Mouse (Mus musculus): Measurements from ENCODE around the gene Rcan1. TPM values are rescaled to one million over a fixed set of nuclear protein-coding genes. Genes with fewer than 3 reads are reported as not detected.

Gene Rcan1
- polyA plus RNA-seq, 1 experiment = 64.6 TPM

DNA sequence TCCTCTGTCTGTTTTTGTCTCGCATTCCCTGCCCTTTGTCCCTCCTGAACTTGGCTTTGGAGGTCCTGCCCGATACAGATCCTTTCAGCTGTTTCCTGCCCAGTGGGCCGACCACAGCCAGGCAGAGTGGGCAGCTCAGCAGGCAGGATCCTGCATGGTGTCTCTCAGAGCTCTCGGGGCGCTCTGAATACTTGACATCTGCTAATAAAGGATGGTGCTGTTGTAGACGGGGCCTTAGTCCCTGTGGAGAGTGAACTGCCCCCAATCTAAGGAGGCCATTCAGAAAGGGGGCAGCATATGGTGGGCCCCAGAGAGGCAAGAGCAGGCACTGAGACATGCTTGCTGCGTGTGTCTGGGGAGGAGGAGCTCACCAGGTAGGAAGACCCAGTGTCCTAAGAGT is 57.8 kb downstream of the Rcan1 start:
- DNase-seq (ENCODE audit: low read depth) = no peak
- no peak for TF ChIP-seq POLR2A (IDR thresholded peaks at IDR 0.05; ENCODE audit: borderline replicate concordance, extremely low read depth, insufficient read depth, insufficient read length, poor library complexity, severe bottlenecking)

DNA sequence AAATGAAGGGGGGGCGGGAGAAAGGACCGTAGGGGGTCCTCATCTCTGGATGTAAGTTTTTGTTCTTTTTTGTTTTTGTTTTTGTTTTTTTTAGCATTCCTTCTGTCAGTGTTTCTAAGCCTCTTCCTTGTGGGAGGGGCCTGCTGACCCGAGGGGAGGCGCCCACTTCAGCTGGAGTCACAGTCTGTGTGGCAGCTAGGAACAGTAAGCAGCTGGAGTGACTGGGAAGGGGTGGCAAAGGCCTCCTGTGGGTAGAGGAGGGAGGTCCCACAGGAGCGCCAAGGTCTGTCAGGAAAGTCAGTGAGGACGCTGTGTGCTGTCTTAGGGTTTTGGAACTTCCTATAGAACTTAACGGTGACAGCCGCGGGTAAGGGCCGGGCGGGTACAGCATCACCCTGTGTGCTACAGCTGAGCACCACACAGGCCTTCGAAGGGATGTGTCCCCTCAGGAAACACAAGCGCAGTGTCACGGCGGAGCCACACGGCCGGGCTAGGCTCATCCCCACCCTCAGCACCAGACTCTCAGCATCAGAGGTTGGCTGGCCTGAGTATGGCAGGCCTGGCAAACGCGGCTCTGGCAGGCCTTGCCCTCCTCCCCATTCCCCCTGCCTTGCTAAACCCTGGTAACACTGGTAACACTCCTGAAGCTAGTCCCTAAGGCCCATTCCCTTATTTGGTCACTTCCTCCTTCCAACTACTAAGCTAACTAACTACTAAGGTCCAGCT is 58.5 kb downstream of the Rcan1 start:
- DNase-seq (ENCODE audit: low read depth) = no peak
- TF ChIP-seq POLR2A (IDR thresholded peaks at IDR 0.05; ENCODE audit: borderline replicate concordance, extremely low read depth, insufficient read depth, insufficient read length, poor library complexity, severe bottlenecking) (no peak), CTCF (IDR thresholded peaks at IDR 0.05; ENCODE audit: borderline replicate concordance, extremely low read depth, insufficient read depth, insufficient read length) (no peak)

DNA sequence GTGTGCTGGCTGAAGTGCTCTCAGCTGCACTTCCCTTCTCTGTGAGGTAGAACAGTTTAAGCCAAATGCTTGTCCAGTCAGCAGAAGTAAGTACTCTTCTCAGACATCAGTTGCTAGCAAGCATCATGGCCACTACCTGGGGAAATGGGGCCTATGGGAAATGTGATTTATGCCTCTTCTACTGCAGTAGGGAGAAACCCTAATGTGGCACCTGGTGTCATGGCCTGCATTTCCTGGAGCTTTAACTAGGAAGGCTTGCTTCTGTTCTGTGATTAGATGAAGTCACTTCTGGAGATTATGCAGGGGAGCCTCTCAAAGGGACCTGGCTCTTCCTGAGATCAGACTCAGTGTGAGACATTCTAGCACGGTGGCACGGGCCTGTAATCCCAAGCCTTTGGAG is 60.3 kb downstream of the Rcan1 start:
- no peak for DNase-seq (ENCODE audit: low read depth)

DNA sequence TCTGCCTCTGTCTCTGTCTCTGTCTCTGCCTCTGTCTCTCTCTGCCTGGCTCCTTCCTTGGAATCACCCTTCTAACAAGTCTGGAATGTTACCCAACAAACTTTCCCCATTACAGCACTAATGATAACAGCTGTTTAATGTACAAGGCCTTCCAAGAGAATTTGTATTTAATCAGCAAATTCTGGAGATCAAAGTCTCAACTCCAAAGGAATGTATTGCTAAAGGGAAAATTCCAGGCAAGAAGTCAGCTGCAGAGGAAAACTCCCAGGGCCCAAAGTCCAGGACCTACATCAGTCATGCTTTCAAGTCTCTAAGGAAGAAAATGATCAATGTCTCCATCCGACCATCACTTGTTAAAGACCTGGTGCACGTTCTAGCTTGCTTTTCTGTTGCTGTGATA is 62.8 kb downstream of the Rcan1 start:
- TF ChIP-seq CTCF (IDR thresholded peaks at IDR 0.05; ENCODE audit: borderline replicate concordance, extremely low read depth, insufficient read depth, insufficient read length) (no peak), POLR2A (IDR thresholded peaks at IDR 0.05; ENCODE audit: borderline replicate concordance, extremely low read depth, insufficient read depth, insufficient read length, poor library complexity, severe bottlenecking) (no peak)
- DNase-seq (ENCODE audit: low read depth) = no peak

More for the DNA sequence above, 60.3 kb downstream of the Rcan1 start:
- TF ChIP-seq CTCF (IDR thresholded peaks at IDR 0.05; ENCODE audit: borderline replicate concordance, extremely low read depth, insufficient read depth, insufficient read length) (no peak), POLR2A (IDR thresholded peaks at IDR 0.05; ENCODE audit: borderline replicate concordance, extremely low read depth, insufficient read depth, insufficient read length, poor library complexity, severe bottlenecking) (no peak)

DNA sequence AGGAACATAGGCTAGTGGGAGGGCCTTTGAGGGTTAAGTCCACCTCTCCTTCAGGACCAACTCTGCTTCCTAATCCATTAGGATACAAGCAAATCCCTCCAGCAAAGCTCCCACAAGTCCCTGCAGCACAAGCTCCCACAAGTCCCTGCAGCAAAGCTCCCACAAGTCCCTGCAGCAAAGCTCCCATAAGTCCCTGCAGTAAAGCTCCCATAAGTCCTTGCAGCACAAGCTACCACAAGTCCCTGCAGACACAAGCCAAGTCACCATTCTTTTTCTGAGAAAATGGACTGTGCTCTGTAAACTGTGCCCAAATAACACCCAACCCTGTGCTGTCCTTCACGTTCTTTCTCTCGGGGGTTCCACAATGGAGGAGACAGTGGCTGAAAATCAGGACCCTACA is 66.5 kb downstream of the Rcan1 start:
- TF ChIP-seq POLR2A (IDR thresholded peaks at IDR 0.05; ENCODE audit: borderline replicate concordance, extremely low read depth, insufficient read depth, insufficient read length, poor library complexity, severe bottlenecking) = no peak
- no peak for TF ChIP-seq CTCF (IDR thresholded peaks at IDR 0.05; ENCODE audit: borderline replicate concordance, extremely low read depth, insufficient read depth, insufficient read length)
- DNase-seq (ENCODE audit: low read depth) = no peak

DNA sequence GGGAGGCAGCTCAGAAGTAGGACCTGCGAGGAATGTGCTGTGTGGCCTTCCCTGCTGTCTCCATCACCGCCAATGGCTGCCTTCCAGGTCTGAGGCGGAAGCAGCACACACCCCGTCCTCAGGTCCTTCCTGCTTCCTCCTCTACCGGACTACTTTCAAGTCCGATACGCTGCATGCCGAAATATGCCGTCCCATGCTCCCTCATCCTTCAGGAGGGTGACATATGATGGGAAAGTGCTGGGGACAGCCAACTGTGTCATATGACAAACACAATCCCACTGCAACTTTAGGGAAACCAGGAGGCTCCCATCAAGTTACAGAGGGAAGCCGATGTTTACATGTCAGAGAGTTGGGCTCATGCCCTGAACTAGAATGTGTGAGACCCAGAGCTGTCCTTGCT is 67.6 kb downstream of the Rcan1 start:
- no peak for DNase-seq (ENCODE audit: low read depth)
- no peak for TF ChIP-seq CTCF (IDR thresholded peaks at IDR 0.05; ENCODE audit: borderline replicate concordance, extremely low read depth, insufficient read depth, insufficient read length)
- no peak for TF ChIP-seq POLR2A (IDR thresholded peaks at IDR 0.05; ENCODE audit: borderline replicate concordance, extremely low read depth, insufficient read depth, insufficient read length, poor library complexity, severe bottlenecking)

DNA sequence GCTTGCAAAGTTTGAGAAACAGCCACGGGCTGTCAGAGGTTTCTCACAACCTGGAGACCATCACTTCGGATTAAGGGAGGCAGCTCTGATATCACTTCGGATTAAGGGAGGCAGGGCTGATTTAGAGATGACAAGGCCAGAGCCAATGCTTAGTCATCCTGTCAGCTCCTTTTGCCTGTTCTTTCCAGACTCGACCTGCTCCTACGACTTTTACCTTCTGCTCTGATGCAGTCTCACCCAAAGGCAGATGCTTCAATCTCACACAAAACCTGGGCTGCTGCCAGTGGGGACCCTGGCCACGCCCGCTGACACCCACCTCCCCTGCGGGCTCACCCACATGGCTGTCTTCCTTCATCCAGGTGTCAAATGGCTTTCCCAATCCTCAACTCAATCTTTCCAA is 68.5 kb downstream of the Rcan1 start:
- DNase-seq (ENCODE audit: low read depth) = no peak
- TF ChIP-seq POLR2A (IDR thresholded peaks at IDR 0.05; ENCODE audit: borderline replicate concordance, extremely low read depth, insufficient read depth, insufficient read length, poor library complexity, severe bottlenecking) (no peak), CTCF (IDR thresholded peaks at IDR 0.05; ENCODE audit: borderline replicate concordance, extremely low read depth, insufficient read depth, insufficient read length) (no peak)

DNA sequence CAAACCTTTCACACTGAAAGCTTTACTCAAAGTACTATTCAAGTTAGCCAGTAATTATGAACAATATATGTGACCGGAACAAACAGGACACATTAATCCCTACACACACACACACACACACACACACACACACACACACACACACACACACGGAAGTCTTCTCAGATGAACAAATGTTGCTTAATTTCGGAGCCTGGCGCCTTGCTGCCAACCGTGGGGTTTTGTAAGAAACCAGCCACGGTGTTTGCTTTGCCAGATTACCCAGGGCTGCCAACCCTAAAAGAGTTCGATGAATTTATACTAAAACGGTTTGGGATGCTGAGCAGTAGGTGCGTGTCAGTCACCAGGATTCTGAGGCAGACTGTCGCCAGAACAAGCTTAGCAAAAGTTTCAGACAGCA is 69.5 kb downstream of the Rcan1 start:
- TF ChIP-seq CTCF (IDR thresholded peaks at IDR 0.05; ENCODE audit: borderline replicate concordance, extremely low read depth, insufficient read depth, insufficient read length) = no peak
- no peak for TF ChIP-seq POLR2A (IDR thresholded peaks at IDR 0.05; ENCODE audit: borderline replicate concordance, extremely low read depth, insufficient read depth, insufficient read length, poor library complexity, severe bottlenecking)

DNA sequence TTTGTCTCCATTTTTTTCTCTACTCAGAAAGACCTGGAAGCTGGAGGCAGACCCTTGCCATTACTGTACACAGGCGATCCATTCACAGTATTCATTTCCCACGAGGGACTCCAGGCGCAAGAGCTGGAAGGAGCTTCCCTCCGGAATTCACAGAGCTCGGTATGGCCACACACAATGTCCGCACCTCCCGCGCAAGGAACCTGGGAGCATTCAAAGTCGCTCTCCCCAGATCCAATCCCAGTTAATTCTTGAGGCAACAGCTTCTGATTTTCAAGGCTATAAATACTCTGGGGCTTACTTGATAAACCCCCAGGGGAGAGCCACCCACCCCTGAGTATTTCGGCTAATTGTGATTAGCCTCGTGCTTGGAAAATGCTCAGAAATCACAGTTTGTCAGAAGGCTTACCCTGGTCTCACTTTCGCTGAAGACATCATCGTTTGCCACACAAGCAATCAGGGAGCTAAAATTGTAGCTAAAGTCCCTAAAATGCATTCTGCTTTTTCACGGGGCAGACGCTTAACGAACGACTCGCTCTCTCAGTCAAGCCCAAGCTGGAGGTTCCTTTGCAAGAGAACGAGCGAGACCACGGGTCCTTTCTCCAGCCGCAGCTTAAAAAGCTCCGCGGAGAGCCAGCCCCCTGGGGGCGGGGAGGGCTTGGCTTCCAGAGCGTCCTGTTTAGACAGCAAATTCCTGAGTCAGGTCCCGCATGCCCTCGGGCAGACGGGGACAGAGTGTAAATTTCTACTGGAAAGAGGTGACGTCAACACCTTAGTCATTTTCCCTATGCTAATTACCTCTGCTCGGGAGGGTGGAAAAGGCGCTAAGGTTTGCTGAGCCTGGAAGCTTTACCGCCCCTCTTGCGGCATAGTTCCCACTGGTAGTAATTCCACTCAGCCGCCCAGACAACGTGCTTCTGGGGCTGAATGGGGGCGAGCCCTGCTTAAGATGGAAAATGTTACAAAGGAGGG is 70.9 kb downstream of the Rcan1 start:
- TF ChIP-seq CTCF (IDR thresholded peaks at IDR 0.05; ENCODE audit: borderline replicate concordance, extremely low read depth, insufficient read depth, insufficient read length) (no peak), POLR2A (IDR thresholded peaks at IDR 0.05; ENCODE audit: borderline replicate concordance, extremely low read depth, insufficient read depth, insufficient read length, poor library complexity, severe bottlenecking) (no peak)
- DNase-seq (ENCODE audit: low read depth) = peak; percentile 96

More for the DNA sequence above, 69.5 kb downstream of the Rcan1 start:
- DNase-seq (ENCODE audit: low read depth) = no peak

DNA sequence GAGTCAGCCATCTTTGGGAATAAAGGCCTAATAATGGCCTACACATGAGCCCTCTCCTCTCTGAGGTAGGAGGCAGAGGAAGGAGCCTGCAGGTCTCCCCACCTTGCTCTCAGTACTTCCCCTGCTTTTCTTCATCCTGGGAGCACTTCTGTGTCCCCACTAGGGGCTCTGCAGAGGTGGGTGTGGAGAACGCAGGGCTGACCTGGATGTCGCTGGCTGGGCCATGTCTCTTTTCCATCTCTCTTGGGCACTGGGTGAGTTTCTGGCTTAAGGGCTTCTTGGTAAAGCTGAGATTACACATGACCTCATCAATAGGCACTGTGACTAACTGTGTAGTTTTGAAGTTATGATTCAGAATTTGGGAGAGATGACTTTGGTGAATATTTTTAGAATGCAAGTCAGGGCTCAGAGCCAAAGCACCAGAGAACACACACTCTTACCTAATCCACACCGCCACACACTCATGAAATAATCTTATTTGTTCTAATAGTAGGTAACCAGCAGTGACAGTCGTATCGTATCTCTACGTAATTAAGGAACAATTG is 72.0 kb downstream of the Rcan1 start:
- TF ChIP-seq POLR2A (IDR thresholded peaks at IDR 0.05; ENCODE audit: borderline replicate concordance, extremely low read depth, insufficient read depth, insufficient read length, poor library complexity, severe bottlenecking) (no peak), CTCF (IDR thresholded peaks at IDR 0.05; ENCODE audit: borderline replicate concordance, extremely low read depth, insufficient read depth, insufficient read length) (no peak)
- DNase-seq (ENCODE audit: low read depth) = no peak
